Mouse (Mus musculus): ENCODE measurements around the gene Bach1. TPM values are rescaled to one million over a fixed set of nuclear protein-coding genes. Genes with fewer than 3 reads are reported as not detected.
A peak's percentile ranks its signal among the peaks of the same experiment; 100 is the strongest.

Gene Bach1
- total and polyA plus RNA-seq, 3 experiments, result 11.4 to 20.9 (median 13.4) TPM

GRCm38 (mm10) chr16:87652924-87653323 lies 45.8 kb upstream of the Bach1 start (continued):
- TF ChIP-seq KAT2A (IDR thresholded peaks at IDR 0.05; ENCODE audit: insufficient replicate concordance, low read length) (0 out of 2 replicates have a peak, but pooled peaks have one; percentile 14), E2F4 (IDR thresholded peaks at IDR 0.05; ENCODE audit: insufficient replicate concordance, low read depth, low read length) (no peak), EP300 (IDR thresholded peaks at IDR 0.05; ENCODE audit: low read length) (peak; percentile 97), NRF1 (IDR thresholded peaks at IDR 0.05; ENCODE audit: low read depth, low read length) (no peak)

DNA sequence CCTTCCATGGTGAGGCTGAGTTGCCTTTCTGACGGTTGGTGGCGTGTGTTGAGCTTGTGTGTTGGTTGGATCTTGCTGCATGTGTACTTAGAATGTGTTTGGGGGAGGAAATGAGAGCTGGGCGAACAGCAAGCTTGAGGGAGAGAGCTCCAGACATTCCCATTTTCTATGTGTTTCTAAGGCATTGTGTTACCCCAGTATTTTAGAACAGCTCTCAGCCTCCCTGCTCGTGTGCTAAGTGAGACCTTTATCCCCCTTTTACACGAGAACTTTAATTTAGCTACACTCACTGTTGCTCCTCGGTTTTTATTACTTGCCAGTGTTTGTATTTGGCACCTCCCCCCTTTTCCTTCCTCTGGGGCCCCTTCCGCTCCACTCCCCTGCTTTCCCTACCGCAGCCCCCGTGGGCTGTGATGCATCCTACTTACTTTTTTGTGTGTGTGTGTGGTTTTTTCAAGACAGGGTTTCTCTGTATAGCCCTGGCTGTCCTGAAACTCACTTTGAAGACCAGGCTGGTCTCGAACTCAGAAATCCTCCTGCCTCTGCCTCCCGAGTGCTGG lies 44.6 kb upstream of the Bach1 start:
- Histone ChIP-seq H3K9me3 (replicated peaks; ENCODE audit: low read length) (no peaks in the 10 kb centered on the region), H3K36me3 (replicated peaks in 1 of 2; ENCODE audit: control insufficient read depth in 1 of 2, insufficient read depth in 1 of 2, low read length in 1 of 2) (no peaks in the 10 kb centered on the region), H3K4me2 (ENCODE audit: insufficient read depth, low read depth, poor library complexity, severe bottlenecking) (no peak overlapping the region), H3K9ac (ENCODE audit: insufficient read depth, low read depth) (no peak overlapping the region), H3K27me3 (replicated peaks) (no peaks in the 10 kb centered on the region), H3K4me1 (ENCODE audit: control insufficient read depth in 1 of 2, insufficient read depth in 2 of 2) (peaks cover 11 to 32% of the 10 kb centered on the region in 2 experiments), H3K4me3 (replicated peaks in 1 of 3; ENCODE audit: low read depth in 2 of 3, low read length in 2 of 3, poor library complexity in 1 of 3) (no peak overlapping the region), H3K79me2 (replicated peaks; ENCODE audit: control insufficient read depth, extremely low read depth, insufficient read depth, poor library complexity, severe bottlenecking) (no peaks in the 10 kb centered on the region), H3K27ac (ENCODE audit: insufficient read depth, low read depth) (no peak overlapping the region)
- TF ChIP-seq IRF4 (IDR thresholded peaks at IDR 0.05; ENCODE audit: low read depth, low read length), result no peak
- dilution Hi-C loops (cut with MboI; ENCODE audit: extremely low pct_ligation_motif_present, extremely low pct_unique_long_range_greater_than_20kb, low sequenced_read_pairs), result no loop called here
- no peak for DNase-seq (ENCODE audit: extremely low read depth)
- in situ Hi-C loops (cut with MboI; ENCODE audit: low pct_ligation_motif_present, low pct_unique_long_range_greater_than_20kb, low sequenced_read_pairs), result no loop called here

DNA sequence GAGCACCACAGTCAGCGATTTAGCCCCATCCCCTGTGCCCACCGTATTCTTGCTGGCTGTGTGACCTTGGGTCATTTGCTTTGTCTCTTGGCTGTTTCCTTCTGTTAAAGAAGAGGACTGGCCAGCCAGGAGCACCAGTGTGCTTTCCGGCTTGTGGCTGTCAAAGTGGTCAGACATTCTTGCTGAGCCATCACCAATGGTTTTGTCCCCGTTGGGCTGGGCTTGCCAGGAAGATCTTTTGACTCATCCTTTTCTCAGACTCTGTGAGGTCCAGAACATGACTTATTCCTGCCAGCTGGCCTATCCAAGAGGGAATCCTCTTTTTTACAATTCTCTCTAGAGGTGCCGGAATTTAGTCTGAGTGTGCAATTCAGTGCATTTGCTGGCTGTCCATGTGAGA lies 43.7 kb upstream of the Bach1 start:
- peaks cover 11 to 32% of the 10 kb centered on the region in 2 experiments for H3K4me1 ChIP-seq (ENCODE audit: control insufficient read depth in 1 of 2, insufficient read depth in 2 of 2)
- no peak for DNase-seq (ENCODE audit: extremely low read depth)
- H3K4me2 ChIP-seq (ENCODE audit: insufficient read depth, low read depth, poor library complexity, severe bottlenecking), result no peak overlapping the region
- H3K27ac ChIP-seq (ENCODE audit: insufficient read depth, low read depth), result no peak overlapping the region
- dilution Hi-C loops (cut with MboI; ENCODE audit: extremely low pct_ligation_motif_present, extremely low pct_unique_long_range_greater_than_20kb, low sequenced_read_pairs) (no loop called here), in situ Hi-C loops (cut with MboI; ENCODE audit: low pct_ligation_motif_present, low pct_unique_long_range_greater_than_20kb, low sequenced_read_pairs) (no loop called here)
- no peaks in the 10 kb centered on the region for H3K36me3 ChIP-seq (replicated peaks in 1 of 2; ENCODE audit: control insufficient read depth in 1 of 2, insufficient read depth in 1 of 2, low read length in 1 of 2)
- H3K9ac ChIP-seq (ENCODE audit: insufficient read depth, low read depth), result no peak overlapping the region
- H3K4me3 ChIP-seq (replicated peaks in 1 of 3; ENCODE audit: low read depth in 2 of 3, low read length in 2 of 3, poor library complexity in 1 of 3), result no peak overlapping the region
- TF ChIP-seq CHD1 (IDR thresholded peaks at IDR 0.05; ENCODE audit: low read depth, low read length) (no peak), UBTF (IDR thresholded peaks at IDR 0.05; ENCODE audit: low read depth, low read length) (no peak), MXI1 (IDR thresholded peaks at IDR 0.05; ENCODE audit: low read depth, low read length) (no peak), MAFK (IDR thresholded peaks at IDR 0.05; ENCODE audit: insufficient replicate concordance, low read length) (no peak), MYC (IDR thresholded peaks at IDR 0.05; ENCODE audit: low read depth, low read length) (no peak), E2F4 (IDR thresholded peaks at IDR 0.05; ENCODE audit: insufficient replicate concordance, low read depth, low read length) (no peak), ELF1 (IDR thresholded peaks at IDR 0.05; ENCODE audit: low read depth, low read length) (no peak), CTCF (conservative IDR thresholded peaks at IDR 0.05 in 1 of 2, IDR thresholded peaks at IDR 0.05 in 1 of 2; ENCODE audit: low read depth in 2 of 2, low read length in 2 of 2) (no peak), CHD2 (IDR thresholded peaks at IDR 0.05; ENCODE audit: low read length) (no peak), TCF12 (IDR thresholded peaks at IDR 0.05; ENCODE audit: low read depth, low read length) (no peak), MEF2A (IDR thresholded peaks at IDR 0.05; ENCODE audit: borderline replicate concordance, low read depth, low read length) (no peak), EP300 (IDR thresholded peaks at IDR 0.05; ENCODE audit: low read length) (no peak), ETS1 (conservative IDR thresholded peaks at IDR 0.05; ENCODE audit: low read depth, low read length) (no peak)
- no peaks in the 10 kb centered on the region for H3K79me2 ChIP-seq (replicated peaks; ENCODE audit: control insufficient read depth, extremely low read depth, insufficient read depth, poor library complexity, severe bottlenecking)
- H3K9me3 ChIP-seq (replicated peaks; ENCODE audit: low read length), result no peaks in the 10 kb centered on the region
- no peaks in the 10 kb centered on the region for H3K27me3 ChIP-seq (replicated peaks)

Data from CH12.LX (cell line).